Mouse (Mus musculus): Measurements from ENCODE around the gene Myh8.

- no peak for TF ChIP-seq CHD2 (IDR thresholded peaks at IDR 0.05; ENCODE audit: low read depth, low read length)
- TF ChIP-seq MAFK (IDR thresholded peaks at IDR 0.05; ENCODE audit: insufficient read depth, low read depth, low read length), result no peak
- no peak for TF ChIP-seq ZC3H11A (IDR thresholded peaks at IDR 0.05; ENCODE audit: borderline replicate concordance, low read depth, low read length)
Measured at GRCm38 (mm10) chr11:67293440-67293839, 16.5 kb downstream of the Myh8 start.

Measured in ES-E14 (cell line).